Mouse (Mus musculus): ENCODE data around the gene Lrmda. TPM values are rescaled to one million over a fixed set of nuclear protein-coding genes. Genes with fewer than 3 reads are reported as not detected.
A peak's percentile ranks its signal among the peaks of the same experiment; 100 is the strongest.

The Lrmda gene
- total RNA-seq, 2 experiments from 2014 or later = 1.5 to 2.4 TPM

DNA sequence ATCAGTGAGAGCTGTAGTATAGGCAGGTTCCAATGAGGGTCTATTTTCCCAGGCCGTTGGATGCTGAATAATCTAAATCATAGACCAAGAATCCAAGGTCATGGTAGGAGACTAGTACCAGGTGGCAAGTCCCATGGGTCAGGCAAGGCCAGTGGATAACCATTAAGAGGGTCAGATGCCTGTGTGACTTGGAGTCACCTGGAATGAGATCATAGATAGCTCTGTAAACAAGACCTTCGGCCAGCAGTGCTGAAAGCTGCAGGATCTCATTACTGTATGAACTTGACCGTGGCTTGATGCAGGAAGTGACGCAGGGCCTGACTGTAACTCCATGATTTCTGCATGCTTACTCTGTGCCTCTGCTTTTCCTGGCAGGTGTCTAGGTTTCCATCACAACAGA, 402.2 kb downstream of the Lrmda start:
- DNase-seq = no peak

DNA sequence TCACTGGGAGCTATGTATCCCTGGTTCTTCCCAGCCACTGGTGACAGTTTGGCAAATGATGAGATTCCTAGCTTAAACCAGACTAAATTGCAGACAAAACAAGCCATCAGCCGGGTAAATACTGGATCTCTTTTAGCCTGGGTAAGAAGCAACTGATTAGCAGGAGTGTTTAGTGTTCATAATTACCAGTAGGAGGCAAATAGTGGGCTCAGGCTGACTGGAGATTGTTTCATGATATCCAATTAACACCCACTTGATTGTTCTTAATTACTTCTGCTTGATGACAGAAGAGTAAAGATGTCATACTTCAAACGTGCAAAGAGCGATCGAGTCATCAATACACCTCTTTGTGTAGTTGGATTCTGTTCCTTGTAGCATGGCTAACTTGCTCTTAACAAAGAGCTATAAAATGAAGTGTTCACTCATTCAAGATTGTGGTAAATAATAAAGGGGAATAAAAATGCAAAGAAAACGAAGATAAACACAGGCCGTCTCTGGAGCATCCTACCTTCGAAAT, 405.6 kb downstream of the Lrmda start:
- DNase-seq = no peak

DNA sequence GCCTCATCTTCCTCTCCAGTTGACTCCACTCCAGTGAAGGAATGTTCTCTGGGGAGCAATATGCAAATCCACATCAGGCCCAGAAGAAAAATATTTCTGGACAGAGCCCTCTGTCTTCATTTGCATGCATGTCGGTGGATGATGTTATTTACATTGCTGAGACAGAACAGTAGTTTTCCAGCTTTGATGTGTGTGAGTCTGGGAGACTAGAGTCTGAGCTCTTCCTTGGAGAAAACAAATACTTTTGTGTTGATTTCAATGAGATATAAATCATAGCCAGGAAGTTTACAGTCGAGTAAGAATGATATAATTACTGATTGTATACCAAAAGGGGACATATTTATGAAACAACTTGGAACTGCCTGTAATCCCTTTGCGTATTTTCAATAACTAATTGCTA, 415.9 kb downstream of the Lrmda start:
- no peak for DNase-seq

DNA sequence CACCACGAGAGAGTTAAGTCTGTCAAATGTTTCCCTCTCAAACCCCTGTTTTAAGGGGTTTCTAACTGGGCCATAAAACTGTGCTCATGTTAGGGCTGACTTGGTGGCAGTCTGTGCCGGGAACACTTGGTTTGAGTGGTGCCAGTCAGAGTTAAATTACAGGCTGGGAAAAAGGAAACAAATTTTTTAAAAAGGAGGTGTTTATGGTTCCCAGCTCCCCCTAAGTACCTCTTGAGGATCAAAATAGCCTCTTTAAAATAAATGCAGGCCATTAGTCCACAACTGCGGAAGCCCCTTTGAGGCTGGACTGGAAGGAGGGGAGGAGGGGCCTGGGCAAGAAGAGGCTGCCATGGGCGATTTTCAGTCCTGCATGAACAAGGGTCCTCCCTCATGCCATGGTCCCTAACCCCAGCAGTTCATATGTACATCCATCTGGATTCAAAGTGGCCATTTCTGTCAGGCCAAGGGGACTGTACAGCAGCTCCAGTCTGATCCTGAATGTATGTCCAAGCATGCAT, 416.4 kb downstream of the Lrmda start:
- DNase-seq = no peak

DNA sequence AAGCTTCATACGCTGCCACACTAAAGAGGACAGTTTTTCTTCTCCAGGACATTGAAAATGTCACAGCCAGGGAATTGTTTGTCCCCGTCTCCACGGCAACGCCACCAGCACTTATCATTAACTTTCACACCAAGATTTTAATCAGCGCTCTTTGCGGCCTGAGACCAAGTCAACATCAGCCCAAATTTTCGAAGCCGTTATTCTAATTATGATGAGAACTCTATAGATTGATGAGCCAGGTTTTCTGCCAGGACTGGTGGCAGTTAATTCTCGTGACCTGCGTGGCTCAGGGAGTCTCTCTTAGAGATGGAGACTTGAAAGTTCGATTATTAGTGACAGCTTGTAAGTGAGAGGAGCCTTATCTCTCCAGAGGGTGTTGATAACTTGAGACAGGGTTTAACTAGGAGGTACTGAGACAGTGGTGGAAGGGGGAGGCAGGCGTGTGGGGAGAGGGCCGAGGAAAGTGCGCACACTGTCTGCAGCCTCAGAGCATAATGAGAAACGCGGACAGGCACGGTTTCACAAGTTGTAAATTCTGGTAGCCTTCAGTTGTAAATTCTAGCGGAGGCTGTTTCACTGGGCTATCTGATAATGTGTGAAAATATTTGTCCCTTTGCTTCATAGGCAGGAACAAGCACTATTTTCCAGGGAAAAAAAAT, 421.0 kb downstream of the Lrmda start:
- peak in 1 of 2 experiments; percentile 6 for DNase-seq

DNA sequence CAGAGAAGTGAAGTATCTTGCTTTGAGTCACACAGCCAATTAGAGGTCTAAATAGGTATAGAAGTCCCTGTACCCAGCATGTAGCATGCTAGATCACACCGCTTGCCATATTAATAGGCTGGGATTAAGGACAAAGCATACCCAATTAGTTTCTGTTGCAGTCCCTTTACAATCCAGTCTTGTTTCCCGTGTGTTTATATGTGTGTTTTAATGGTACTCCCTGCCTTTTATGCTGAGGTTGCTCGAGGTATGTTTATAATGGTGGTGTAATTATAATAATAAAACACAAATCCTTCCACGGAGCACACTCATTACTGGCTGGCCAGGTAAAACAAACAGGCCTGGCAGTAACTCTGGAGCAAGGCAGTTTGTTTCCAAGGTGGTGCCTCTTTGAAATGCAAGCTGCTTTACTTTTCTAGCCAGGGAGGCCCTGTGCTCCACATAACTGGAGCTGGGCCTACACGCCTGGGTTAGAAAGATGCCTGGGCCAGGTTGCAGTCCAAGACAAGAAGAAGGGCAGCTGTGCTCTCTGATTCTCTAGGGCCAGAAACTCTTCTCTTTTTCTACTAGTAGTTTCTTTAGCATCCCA, 422.4 kb downstream of the Lrmda start:
- DNase-seq = no peak

DNA sequence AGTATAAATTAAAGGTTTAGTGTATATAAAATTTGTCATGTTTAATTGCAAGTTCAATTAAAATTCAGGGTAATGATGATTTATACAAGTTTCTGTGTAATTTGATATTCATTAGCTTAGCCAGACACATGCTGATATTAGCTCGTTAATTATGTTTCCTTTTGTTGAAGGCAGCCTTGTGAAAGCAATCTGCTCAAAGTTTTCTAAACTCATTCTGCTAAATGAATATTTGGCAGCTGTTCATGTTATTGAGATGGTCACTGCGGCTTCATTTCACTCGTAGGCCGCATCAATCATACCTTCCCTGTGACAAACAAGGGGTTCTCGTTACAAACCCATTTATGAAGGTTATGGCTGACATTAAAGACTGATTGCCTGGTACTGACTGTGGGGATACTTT, 423.2 kb downstream of the Lrmda start:
- DNase-seq = no peak

DNA sequence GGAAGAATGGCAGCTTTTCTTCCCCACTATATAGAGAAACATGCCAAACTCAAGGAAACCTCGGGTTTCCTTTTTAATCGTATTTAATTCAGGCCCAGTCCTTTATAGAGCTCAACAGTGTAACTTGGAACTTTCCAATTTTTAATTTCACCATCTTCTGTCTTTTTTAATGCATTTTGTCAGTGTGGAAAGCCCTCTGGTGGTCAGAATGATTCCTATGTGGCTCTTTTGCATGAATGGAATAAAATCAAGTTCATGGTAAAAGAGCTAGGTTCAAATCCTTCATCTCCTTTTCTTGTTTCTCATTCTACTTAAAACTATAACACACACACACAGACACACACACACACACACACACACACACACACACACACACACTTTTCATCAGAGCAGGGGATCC, 425.0 kb downstream of the Lrmda start:
- no peak for DNase-seq

DNA sequence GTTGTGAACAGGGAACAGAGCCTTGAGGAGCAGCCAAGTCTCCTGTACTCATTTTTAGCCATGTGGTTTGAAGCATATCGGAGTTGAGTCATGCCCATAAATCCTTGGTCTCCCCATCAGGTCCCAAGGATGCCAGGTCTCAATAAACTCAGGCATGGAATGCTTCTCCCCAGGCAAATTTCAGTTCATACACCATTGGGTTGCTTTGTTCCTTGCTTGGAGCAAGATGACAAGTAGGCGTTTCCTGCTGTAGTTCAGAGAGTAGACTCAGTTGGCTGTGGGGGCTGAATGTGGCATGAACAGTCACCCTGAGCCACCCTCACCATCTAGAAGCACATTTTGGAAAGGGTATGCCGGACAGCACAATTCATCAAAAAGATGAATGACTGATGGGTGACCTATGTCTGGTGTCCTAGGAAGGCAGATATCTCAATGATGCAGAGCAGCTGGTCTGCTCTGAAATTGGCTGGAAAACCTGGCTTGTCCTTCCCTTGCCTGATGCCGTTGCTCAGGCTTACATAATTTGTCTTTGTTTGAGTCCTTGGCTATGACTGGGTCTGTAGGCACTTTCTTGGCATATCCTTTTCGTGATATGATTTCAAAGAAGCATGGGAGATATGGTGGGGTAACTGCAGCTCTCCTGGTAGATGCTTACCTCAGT, 425.8 kb downstream of the Lrmda start:
- DNase-seq = peak; percentile 11 to 24

DNA sequence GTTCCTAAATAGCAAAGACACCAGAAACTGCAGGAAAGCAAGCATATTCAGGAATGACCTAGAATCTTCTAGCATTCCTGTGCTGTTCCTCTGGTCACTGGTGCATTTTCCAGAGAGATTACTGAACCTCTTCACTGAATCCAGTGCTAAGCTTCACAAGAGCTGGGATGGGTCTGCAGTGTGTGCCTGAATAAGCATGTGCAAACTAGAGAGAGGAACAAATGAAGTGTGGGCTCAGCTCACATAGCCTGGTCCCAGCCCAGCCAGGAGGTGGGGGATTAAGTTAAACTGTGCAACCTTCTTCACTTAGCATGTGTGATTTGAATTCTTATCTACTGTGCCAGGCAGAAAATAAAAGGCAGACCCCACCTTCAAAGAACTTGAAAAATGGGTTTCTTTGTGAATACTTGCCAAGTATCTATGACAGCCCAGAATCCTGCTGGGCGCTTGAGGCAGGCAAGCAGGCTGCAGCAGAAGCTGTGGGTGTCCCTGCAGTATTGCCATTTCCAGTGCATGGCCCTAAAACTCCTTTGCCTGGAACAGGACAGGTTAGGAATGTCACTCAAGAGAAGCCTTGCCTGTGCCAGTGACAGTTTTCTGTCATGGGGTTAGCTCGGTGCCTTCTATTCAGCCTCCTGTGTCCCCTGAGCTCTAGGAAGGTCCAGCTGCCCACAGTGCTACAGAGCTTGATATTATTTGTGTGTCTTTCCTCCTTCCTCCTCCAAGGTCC, 426.5 kb downstream of the Lrmda start:
- DNase-seq = no peak

DNA sequence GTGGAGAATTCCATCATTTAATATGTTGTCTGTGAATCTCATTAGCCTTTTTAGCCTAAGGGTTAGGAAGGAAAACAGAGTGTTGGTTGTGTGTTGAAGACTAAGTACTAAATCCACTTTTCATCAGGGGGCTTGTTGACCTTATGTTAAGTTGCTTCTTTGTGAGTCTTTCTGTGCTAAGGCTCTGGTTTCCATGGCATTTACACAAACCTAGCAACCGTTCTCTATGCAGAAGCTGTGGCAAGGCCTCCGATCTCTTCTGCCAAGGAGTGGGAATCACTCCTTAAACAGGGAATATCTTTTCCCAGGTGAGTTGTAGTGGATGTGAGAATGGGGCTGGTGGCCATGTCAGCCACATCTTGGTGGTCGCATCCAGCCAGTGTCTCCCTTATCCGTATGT, 432.1 kb downstream of the Lrmda start:
- no peak for DNase-seq

DNA sequence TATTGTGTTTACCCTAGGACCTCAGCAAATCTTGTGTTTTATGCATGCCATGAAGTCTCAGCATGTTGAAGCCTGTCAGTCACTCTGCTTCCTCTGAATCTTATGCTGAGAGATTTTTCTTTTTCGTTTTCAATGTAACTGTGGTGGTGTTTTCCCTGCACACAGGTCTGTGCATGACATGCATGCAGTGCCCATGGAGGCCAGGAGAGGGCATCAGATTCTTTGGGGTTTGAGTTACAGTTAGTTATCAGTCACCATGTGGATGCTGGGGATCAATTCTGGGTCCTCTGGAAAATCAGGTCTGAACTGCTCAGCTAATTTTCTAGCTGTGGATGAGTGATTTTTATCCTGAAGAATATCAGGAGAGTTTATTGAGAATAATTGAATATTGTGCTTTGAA, 444.8 kb downstream of the Lrmda start:
- DNase-seq = no peak

DNA sequence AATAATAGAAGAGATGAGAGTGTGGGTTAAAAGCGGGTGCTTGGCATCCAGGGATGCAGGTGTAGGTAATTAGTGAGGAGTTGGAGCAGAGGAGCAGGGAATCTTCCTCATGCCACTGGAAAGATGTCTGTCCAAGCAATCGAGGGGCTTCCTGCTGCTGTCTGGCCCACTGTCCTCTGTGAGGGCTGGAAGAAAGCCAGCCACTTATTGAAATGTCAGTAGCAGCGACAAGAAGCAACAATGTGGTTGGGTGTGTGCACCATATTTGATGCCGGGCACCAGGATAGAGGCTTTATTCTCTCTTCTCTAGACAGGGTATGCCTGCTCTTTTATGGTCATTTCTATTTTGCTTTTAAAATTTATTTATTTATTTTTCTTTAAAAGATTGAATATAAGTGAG, 451.5 kb downstream of the Lrmda start:
- DNase-seq = no peak

DNA sequence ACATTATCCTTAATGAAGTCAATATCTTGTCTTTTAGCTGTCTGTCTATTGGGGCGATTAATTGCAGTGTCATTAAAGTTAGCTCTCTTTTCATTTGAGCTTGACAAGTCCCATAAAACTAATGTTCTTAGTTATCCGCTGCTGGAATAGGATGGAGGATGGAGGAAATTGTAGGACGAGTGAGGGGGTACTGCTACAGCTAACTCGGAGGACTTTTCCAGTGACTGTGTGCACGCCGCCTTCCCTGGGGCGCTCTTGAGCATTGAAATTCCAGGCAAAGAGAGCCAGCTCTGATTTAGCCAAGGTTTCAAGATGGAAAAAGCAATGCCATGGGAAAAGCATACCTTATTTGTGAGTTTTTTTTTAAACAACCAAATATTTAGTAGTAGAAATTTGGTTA, 453.9 kb downstream of the Lrmda start:
- DNase-seq = no peak

DNA sequence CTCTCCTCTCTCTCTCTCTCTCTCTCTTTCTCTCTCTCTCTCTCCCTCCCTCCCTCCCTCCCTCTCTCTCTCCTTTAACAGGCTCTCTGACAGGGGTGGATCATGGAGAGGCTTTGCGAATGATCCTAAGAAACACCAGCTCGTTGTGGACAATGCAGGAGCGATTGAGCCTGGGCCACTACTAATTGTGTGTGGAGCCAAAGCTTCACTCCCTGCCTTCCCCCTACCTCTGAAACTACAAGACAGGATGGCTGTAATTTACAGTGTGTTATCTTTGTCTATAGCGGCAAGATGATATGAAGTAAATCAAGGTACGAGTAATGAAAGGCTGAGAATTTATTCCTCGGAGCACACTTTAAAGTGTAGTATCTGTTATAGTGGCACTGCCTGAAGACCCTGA, 454.5 kb downstream of the Lrmda start:
- DNase-seq = no peak

DNA sequence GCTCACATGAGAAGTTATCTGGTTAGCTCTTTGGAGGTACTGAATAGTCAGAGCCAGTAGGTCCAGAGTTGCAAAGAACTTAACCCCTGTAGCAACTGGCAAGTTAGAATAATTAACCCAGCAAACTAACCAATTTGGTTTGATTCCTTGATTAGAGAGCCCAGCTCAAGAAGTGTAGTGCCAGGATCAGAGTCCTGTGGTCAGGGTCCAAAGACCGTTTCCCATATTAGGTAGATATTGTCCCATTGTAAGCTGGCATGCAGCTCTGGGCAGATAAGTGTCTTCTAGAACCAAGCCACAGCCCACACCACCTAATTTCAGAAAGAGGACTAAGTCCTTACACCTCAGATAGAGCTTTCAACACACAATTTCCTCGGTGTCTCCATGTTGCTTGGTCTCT, 473.8 kb downstream of the Lrmda start:
- DNase-seq = no peak

DNA sequence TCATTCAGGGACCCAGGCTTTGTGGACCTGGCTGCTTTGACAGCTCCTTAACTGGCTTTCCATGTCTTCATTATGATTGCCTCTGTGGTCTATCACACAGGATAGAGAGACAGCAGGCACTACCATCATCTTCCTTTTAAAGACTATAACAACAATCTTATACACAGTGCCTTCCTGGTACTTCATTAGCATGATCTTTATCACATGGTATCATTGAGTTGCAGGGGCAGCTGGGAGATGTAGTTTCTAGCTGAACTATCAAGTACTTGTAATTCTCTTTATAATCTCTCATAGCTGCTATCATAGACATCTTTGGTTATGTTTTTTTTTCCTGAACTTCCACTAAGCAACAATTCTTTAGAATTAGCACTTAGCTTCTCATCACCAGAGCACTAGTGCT, 474.8 kb downstream of the Lrmda start:
- DNase-seq = no peak

DNA sequence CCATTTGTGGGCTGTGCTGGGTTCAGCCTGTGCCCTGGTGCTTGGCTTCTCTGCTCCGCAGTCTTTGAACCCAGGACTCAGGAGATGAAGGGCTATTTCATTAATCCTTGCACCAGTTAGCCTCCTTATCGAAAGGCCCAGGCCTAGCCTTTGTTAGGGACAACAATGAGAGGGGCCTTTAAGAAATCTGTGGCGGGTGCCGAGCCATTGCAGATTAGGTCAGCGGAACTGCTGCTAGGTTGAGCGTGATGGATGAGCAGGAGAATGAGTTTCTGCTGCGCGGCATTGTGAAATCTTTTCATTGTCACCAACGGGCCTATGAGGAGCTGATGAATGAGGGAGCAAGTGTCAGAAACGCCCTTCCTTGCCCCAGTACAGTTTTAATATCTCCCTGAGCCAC, 475.4 kb downstream of the Lrmda start:
- DNase-seq = no peak

DNA sequence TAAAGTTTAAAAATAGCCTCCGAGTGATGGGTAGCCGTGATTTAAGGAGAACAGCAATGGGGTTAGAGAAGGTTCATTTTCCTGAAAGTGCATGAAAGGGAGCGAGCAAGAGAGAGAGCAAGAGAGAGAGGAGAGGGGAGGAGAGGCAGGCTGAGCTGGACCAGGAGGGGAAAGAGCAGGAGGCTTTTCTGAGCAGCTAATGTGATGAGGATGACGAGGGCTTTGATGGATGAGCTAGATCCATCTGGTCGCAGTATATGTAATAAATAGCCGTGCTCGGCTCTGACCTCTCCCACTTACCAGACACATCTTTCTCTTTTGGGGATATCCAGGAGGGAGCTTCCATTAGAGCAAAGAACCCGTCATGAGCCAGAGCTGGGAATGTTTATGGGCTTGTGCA, 475.8 kb downstream of the Lrmda start:
- DNase-seq = no peak

DNA sequence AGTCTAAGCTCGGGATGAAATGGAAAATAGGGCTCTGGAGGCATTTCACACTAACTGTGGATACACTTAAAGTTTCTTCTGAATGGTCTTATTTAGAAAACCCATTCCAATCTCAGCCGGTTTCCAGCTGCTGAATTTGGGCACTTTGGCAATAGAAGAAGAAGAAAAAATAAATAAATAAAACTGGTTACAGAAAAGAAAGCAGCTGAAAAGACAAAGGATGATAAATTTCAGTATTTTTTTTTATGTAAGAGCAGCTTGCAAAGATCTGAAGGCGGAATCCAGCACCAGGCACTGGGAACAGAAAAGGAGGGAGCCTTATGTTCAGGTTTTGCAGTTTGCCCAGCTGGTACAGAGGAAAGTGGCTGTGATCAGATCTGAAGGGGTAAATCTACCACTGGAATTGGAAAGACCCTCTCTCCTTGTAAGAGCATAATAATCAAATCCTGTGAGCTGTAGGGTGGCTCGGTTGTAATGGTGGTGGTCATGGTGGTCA, 478.2 kb downstream of the Lrmda start:
- no peak for DNase-seq

DNA sequence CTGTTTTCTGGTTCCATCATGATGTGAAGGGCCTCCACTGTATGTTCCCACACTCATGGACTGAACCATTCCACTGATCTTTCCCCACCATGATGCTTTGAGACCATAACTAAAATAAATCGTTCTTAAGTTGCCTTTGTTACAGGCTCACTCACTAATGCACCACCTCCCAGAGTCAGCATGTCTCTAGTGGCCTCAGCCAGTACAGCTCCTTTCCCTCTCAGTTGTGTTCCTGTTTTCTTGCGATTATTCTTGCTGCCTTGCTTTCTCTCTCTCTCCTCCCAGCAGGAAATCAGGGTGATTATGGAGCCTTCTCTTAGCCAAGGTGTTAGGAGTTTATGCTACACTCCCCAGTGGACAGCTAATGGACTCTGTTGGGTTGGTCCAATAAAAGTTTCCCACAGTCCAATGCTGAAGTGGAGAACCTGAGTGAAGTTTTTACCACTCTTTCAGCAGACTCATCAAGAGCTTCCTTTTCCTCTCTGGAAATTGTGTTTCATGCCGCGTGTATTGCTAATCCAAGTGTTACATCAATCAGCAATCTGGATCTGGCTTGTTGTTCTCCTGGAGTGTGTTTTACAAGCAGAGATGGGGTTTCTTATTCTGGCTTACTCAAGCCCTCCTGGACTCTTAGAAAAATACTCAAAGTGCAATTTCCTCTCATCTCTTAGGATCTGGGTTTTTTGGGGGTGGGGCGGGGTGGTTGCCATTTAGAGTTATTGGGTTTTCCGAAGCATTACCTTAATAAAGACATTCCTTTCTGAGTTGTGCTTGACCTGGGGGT, 490.4 kb downstream of the Lrmda start:
- DNase-seq = no peak

DNA sequence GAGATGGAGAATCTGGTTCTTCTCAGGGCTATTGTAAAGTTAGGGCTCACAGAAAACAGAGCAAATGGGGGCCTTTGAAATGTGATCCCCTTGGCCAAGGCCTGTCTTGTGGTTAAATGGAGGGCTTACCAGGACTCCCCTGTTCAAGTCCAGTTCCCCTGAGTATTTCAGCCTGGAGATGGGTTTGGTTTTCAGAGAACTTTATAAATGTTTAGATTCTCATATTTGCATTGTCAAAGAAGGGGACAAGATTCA, 490.9 kb downstream of the Lrmda start:
- DNase-seq = no peak

Data from heart, adult 18-20 months (tissue).